Mouse (Mus musculus): Measurements from ENCODE around the gene Carns1.

- no peak for TF ChIP-seq CTCF (IDR thresholded peaks at IDR 0.05; ENCODE audit: low read depth, low read length)
- no peak for TF ChIP-seq POLR2A (IDR thresholded peaks at IDR 0.05; ENCODE audit: borderline replicate concordance, low read depth, low read length)
Observed at GRCm38 (mm10) chr19:4211891-4212588, 36.8 kb upstream of the Carns1 start.
